Mouse (Mus musculus) limb, embryonic 11.5 days (tissue): ENCODE results near the gene Spata31d1b. TPM values are rescaled to one million over a fixed set of nuclear protein-coding genes. Genes with fewer than 3 reads are reported as not detected.

ENCODE experiments used
- ATAC-seq: fragments of 200-750 bp; cut with Nextera tagmentation; 2 replicates; pipeline ENCODE4 v1.8.0; 2017; ENCODE audit warnings: low read depth; ENCODE audit not compliant: insufficient number of reproducible peaks, low FRiP score, low TSS enrichment
- DNase-seq: peaks from one replicate; pipeline ENCODE4 v3.0.0-alpha.2; 2015; ENCODE audit warnings: low spot score
- H3K27ac ChIP-seq: fragments of 300-500 bp; sonication (generic); replicated peaks from 2 replicates; pipeline ENCODE4 v1.5.1; 2014; ENCODE audit warnings: low read depth, mild to moderate bottlenecking, low read length
- H3K27me3 ChIP-seq: fragments of 300-500 bp; sonication (generic); 2 replicates; pipeline ENCODE4 v1.6.1; 2014; ENCODE audit warnings: mild to moderate bottlenecking, low read length, mixed read lengths; ENCODE audit not compliant: control insufficient read depth, insufficient read depth
- H3K36me3 ChIP-seq: fragments of 300-500 bp; sonication (generic); 2 replicates; pipeline ENCODE4 v1.6.1; 2014; ENCODE audit warnings: mild to moderate bottlenecking, low read length, moderate library complexity, mixed read lengths; ENCODE audit not compliant: control insufficient read depth, insufficient read depth
- H3K4me1 ChIP-seq: fragments of 300-500 bp; sonication (generic); 2 replicates; pipeline ENCODE4 v1.6.1; 2014; ENCODE audit warnings: low read length, mixed read lengths; ENCODE audit not compliant: control insufficient read depth, insufficient read depth
- H3K4me2 ChIP-seq: fragments of 300-500 bp; sonication (generic); 2 replicates; pipeline ENCODE4 v1.6.1; 2014; ENCODE audit warnings: low read depth, mild to moderate bottlenecking, moderate library complexity; ENCODE audit not compliant: severe bottlenecking
- H3K4me3 ChIP-seq: fragments of 300-500 bp; sonication (generic); 2 replicates; pipeline ENCODE4 v1.5.1; 2014; ENCODE audit warnings: low read depth, low read length
- H3K9ac ChIP-seq: fragments of 300-500 bp; sonication (generic); 2 replicates; pipeline ENCODE4 v1.6.1; 2014; ENCODE audit warnings: mild to moderate bottlenecking, low read length
- H3K9me3 ChIP-seq: fragments of 300-500 bp; sonication (generic); 2 replicates; pipeline ENCODE4 v1.6.1; 2016; ENCODE audit warnings: low read length; ENCODE audit not compliant: control insufficient read depth
- WGBS: fragments of 180-500 bp; shearing (Covaris S2); extraction: QIAGEN DNeasy Blood & Tissue Kit; methylation state at CpG from one replicate; pipeline ENCODE4 v1.1.7; 2014; 5-methylcytosine and 5-hydroxymethylcytosine counted together
- polyA plus RNA-seq: library from polyadenylated mRNA; unstranded; fragments of >200 nt; fragmentation: Nextera tagmentation; extraction: Ambion mirVana; gene quantifications from 2 replicates; pipeline ENCODE4 v1.2.1, GENCODE M21; 2014

Spata31d1b gene
- polyA plus RNA-seq, 1 experiment from 2014 or later: not detected

GRCm38 (mm10) chr13:59745462-59745861 lies 33.4 kb downstream of the Spata31d1b start:
- H3K27ac ChIP-seq: no peak overlapping the region
- H3K36me3 ChIP-seq: no peaks in the 10 kb centered on the region
- H3K4me1 ChIP-seq: no peaks in the 10 kb centered on the region
- H3K4me3 ChIP-seq: no peak overlapping the region
- no peaks in the 10 kb centered on the region for H3K9me3 ChIP-seq
- H3K9ac ChIP-seq: no peak overlapping the region
- ATAC-seq (no peak), DNase-seq (no peak)
- no peaks in the 10 kb centered on the region for H3K27me3 ChIP-seq
- H3K4me2 ChIP-seq: no peak overlapping the region
- 88% methylated on average over 6 of the region's 6 CpGs for WGBS

GRCm38 (mm10) chr13:59746164-59746563 lies 34.1 kb downstream of the Spata31d1b start:
- no peak overlapping the region for H3K4me2 ChIP-seq
- DNase-seq (peak; percentile 55), ATAC-seq (no peak)
- no peaks in the 10 kb centered on the region for H3K9me3 ChIP-seq
- 0 out of 2 replicates have a peak, but pooled peaks cover 2% of the 10 kb centered on the region for H3K4me1 ChIP-seq
- 70% methylated on average over 6 of the region's 6 CpGs for WGBS
- no peaks in the 10 kb centered on the region for H3K27me3 ChIP-seq
- H3K27ac ChIP-seq: no peak overlapping the region
- no peaks in the 10 kb centered on the region for H3K36me3 ChIP-seq
- H3K4me3 ChIP-seq: no peak overlapping the region
- no peak overlapping the region for H3K9ac ChIP-seq

GRCm38 (mm10) chr13:59746711-59747110 lies 34.6 kb downstream of the Spata31d1b start, which contains the start of gene 1700014D04Rik:
Gene 1700014D04Rik, minus strand, starts transcription at chr13:59746752.
- Histone ChIP-seq H3K4me2 (no peak within 1 kb of the TSS), H3K27ac (no peak within 1 kb of the TSS), H3K9ac (no peak within 1 kb of the TSS), H3K36me3 (no peaks in the 10 kb centered on the region), H3K4me3 (no peak within 1 kb of the TSS), H3K9me3 (no peaks in the 10 kb centered on the region), H3K27me3 (no peaks in the 10 kb centered on the region), H3K4me1 (0 out of 2 replicates have a peak, but pooled peaks cover 2% of the 10 kb centered on the region)
- DNase-seq (no peak), ATAC-seq (no peak)
- WGBS: 77% methylated on average over 9 of the region's 9 CpGs

GRCm38 (mm10) chr13:59750310-59750709 lies 38.2 kb downstream of the Spata31d1b start:
- WGBS: 35% methylated on average over 12 of the region's 12 CpGs
- no peaks in the 10 kb centered on the region for H3K36me3 ChIP-seq

DNA sequence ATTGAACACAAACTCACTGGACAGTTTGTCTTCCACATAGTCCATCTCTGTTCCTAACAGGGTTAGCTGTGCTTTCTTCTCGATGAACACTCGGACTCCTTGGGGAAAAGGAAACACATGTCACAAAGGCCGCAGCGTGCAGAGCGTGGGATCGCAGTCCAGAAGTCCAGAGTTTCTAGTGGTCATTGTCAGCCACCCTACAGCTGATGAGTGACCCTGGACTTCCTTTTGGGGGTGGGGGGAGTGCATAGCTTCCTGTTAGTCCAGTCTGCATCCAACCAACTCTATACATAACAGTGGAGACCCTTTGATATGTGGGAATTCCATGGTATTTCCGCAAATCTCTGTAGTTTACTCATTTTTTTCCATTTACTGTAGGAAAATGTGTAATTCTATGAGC lies 44.8 kb downstream of the Spata31d1b start:
- DNase-seq (no peak), ATAC-seq (no peak)
- no peaks in the 10 kb centered on the region for H3K4me1 ChIP-seq
- H3K4me3 ChIP-seq: no peak overlapping the region
- 94% methylated on average over 7 of the region's 7 CpGs for WGBS
- no peak overlapping the region for H3K27ac ChIP-seq
- no peaks in the 10 kb centered on the region for H3K27me3 ChIP-seq
- peaks cover 5% of the 10 kb centered on the region; the same call in 1 of the 2 replicates for H3K36me3 ChIP-seq
- no peak overlapping the region for H3K4me2 ChIP-seq
- H3K9me3 ChIP-seq: no peaks in the 10 kb centered on the region
- H3K9ac ChIP-seq: no peak overlapping the region

More at GRCm38 (mm10) chr13:59750310-59750709, 38.2 kb downstream of the Spata31d1b start:
- Histone ChIP-seq H3K27me3 (no peaks in the 10 kb centered on the region), H3K4me3 (no peak overlapping the region), H3K9ac (no peak overlapping the region), H3K4me1 (0 out of 2 replicates have a peak, but pooled peaks cover 2% of the 10 kb centered on the region), H3K9me3 (no peaks in the 10 kb centered on the region), H3K4me2 (no peak overlapping the region), H3K27ac (no peak overlapping the region)
- no peak for DNase-seq
- no peak for ATAC-seq

GRCm38 (mm10) chr13:59762791-59763190 lies 50.7 kb downstream of the Spata31d1b start:
- DNase-seq (no peak), ATAC-seq (no peak)
- H3K4me2 ChIP-seq: no peak overlapping the region
- H3K4me3 ChIP-seq: no peak overlapping the region
- H3K27ac ChIP-seq: no peak overlapping the region
- WGBS: 92% methylated on average over 7 of the region's 7 CpGs
- peaks cover 2% of the 10 kb centered on the region; the same call in 1 of the 2 replicates for H3K36me3 ChIP-seq
- H3K27me3 ChIP-seq: no peaks in the 10 kb centered on the region
- H3K4me1 ChIP-seq: peaks cover 10% of the 10 kb centered on the region; the same call in 1 of the 2 replicates
- H3K9ac ChIP-seq: no peak overlapping the region
- H3K9me3 ChIP-seq: no peaks in the 10 kb centered on the region

DNA sequence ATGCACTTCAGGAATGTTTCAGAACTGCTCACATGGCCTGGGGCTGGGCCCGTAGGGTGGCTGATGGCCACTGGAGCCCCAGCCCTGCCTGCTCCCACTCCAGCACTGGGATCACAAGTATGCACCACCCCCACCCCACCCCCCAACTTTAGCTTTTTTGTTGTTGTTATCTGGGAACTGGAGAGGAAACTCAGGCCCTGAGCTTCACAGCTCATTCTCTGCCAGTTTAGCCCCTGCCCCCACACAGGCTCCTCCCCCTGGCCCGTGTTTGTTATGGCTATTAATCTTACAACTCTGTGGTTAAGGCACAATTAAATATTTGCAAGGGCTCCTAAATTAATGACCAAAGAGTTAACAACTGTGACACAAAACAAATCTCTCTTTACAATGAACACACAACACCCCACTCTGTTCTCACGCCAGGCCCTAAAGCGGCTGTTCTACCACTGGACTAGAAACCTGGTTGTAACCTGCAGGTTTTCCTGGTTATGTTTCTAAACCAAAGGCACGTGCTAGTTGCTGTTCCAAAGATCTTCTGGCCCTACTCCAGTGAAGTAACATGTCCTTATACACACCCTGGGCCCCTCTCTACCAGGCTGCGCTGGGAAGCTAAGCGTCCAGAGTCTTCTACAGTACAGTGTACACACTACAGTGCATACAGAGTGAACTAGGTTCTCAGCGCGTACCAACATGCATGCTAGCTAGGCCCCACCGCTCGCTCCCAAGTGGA lies 54.9 kb downstream of the Spata31d1b start:
- DNase-seq (no peak), ATAC-seq (no peak)
- no peak overlapping the region for H3K4me3 ChIP-seq
- peaks cover 16% of the 10 kb centered on the region for H3K4me1 ChIP-seq
- H3K27me3 ChIP-seq: no peaks in the 10 kb centered on the region
- no peak overlapping the region for H3K4me2 ChIP-seq
- H3K9me3 ChIP-seq: no peaks in the 10 kb centered on the region
- 0 out of 2 replicates have a peak overlapping the region, but pooled peaks have one; percentile 26 for H3K27ac ChIP-seq
- H3K36me3 ChIP-seq: no peaks in the 10 kb centered on the region
- 75% methylated on average over 11 of the region's 11 CpGs for WGBS
- H3K9ac ChIP-seq: no peak overlapping the region

DNA sequence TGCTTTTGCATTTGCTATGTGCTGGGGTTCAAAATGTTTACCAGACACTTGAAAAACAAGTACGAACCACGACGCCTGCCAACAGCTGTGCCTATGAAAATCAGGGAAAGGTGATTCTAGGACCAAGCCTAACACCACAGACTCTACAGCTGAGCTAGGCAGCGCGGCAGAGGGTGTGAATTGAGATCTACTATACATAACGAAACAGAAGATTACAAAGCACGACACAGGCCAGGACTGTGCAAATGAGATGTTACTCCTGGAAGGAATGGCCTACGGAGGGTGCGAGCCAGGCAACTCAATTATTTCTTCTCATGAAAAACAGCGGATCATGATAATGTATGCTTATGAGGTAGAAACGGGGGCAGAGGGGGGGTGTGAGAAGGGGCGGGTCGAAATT lies 56.4 kb downstream of the Spata31d1b start:
- WGBS: 41% methylated on average over 13 of the region's 13 CpGs
- H3K27ac ChIP-seq: no peak overlapping the region; the same call in 1 of the 2 replicates

More for the DNA sequence above, 56.4 kb downstream of the Spata31d1b start:
- Histone ChIP-seq H3K4me2 (peak overlapping the region; percentile 74), H3K27me3 (no peaks in the 10 kb centered on the region), H3K4me3 (peak overlapping the region; percentile 81), H3K9ac (no peak overlapping the region), H3K36me3 (peaks cover 4% of the 10 kb centered on the region; the same call in 1 of the 2 replicates), H3K4me1 (peaks cover 16% of the 10 kb centered on the region), H3K9me3 (no peaks in the 10 kb centered on the region)
- peak; percentile 25 for DNase-seq
- ATAC-seq: no peak
